ENCODE assay signal across 7 mouse cellular contexts in the genomic region with DNA sequence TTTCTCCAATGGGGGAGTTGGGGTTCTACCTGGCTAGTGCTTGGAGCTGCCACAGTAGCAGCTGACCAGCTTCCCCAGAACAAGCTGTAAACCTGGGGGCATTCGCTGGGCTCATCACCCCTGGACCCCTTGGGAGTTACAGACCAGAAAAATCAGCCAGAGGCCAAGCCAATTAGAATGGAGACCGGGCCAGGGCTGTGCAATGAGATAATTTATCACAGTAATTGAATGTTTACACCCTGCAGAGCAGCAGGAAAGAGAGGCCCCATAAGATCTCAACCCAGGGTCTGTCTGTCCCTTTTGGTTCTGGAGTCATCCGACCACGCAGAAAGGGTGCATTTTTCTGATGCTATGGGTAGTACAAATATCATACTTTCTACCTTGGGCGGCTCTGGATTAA. TPM values are rescaled to one million over a fixed set of nuclear protein-coding genes. Genes with fewer than 3 reads are reported as not detected.
DNase-seq lines count a peak whose midpoint lies in the region; ATAC-seq and TF ChIP-seq lines count a peak whose summit lies in the region.

No protein-coding gene starts in this region.

- no peaks in the 10 kb centered on the region for H3K36me3 ChIP-seq in lung, embryonic 15.5 days
- H3K36me3 ChIP-seq in embryonic facial prominence, embryonic 14.5 days (ENCODE audit: control insufficient read depth, insufficient read depth, low read length): no peaks in the 10 kb centered on the region
- no peaks in the 10 kb centered on the region for H3K36me3 ChIP-seq in limb, embryonic 11.5 days (ENCODE audit: control insufficient read depth, insufficient read depth, low read length)
- no peaks in the 10 kb centered on the region for H3K36me3 ChIP-seq in small intestine, adult 2 months (ENCODE audit: control insufficient read depth, insufficient read depth, low read length)

- peak overlapping the region; percentile 74 for H3K4me3 ChIP-seq in lung, embryonic 15.5 days
- peak overlapping the region; percentile 79 for H3K4me3 ChIP-seq in embryonic facial prominence, embryonic 14.5 days (ENCODE audit: low read depth, low read length)
- peak overlapping the region; percentile 72 for H3K4me3 ChIP-seq in limb, embryonic 11.5 days (ENCODE audit: low read depth, low read length)
- H3K4me3 ChIP-seq in small intestine, adult 2 months (ENCODE audit: low read depth, low read length): peak overlapping the region; percentile 64

- H3K4me2 ChIP-seq in lung, embryonic 15.5 days: peak overlapping the region; percentile 94
- peak overlapping the region; percentile 97 for H3K4me2 ChIP-seq in embryonic facial prominence, embryonic 14.5 days (ENCODE audit: low read depth, low read length)
- peak overlapping the region; percentile 99 for H3K4me2 ChIP-seq in limb, embryonic 11.5 days (ENCODE audit: low read depth, severe bottlenecking)

- no peak for TF ChIP-seq POLR2A in small intestine, adult 2 months (IDR thresholded peaks at IDR 0.05; ENCODE audit: low read depth, low read length)

- no peak overlapping the region for H3K27ac ChIP-seq in lung, embryonic 15.5 days
- no peak overlapping the region for H3K27ac ChIP-seq in embryonic facial prominence, embryonic 14.5 days (replicated peaks; ENCODE audit: low read depth, low read length)
- H3K27ac ChIP-seq in limb, embryonic 11.5 days (replicated peaks; ENCODE audit: low read depth, low read length): no peak overlapping the region
- H3K27ac ChIP-seq in small intestine, adult 2 months (ENCODE audit: insufficient read depth, low read depth, low read length): no peak overlapping the region

- DNase-seq in lung, postnatal 4 days: no peak
- DNase-seq in embryonic facial prominence, embryonic 14.5 days (ENCODE audit: low spot score): no peak
- no peak for DNase-seq in limb, embryonic 11.5 days (ENCODE audit: low spot score)
- DNase-seq in layer of hippocampus, adult 18-20 months (ENCODE audit: low spot score in 2 of 2): no peak

- H3K9me3 ChIP-seq in lung, embryonic 15.5 days: no peaks in the 10 kb centered on the region
- no peaks in the 10 kb centered on the region for H3K9me3 ChIP-seq in embryonic facial prominence, embryonic 14.5 days (ENCODE audit: control insufficient read depth, low read length)
- no peaks in the 10 kb centered on the region for H3K9me3 ChIP-seq in limb, embryonic 11.5 days (ENCODE audit: control insufficient read depth, low read length)

- no peaks in the 10 kb centered on the region for H3K27me3 ChIP-seq in lung, embryonic 15.5 days
- no peaks in the 10 kb centered on the region for H3K27me3 ChIP-seq in embryonic facial prominence, embryonic 14.5 days (replicated peaks; ENCODE audit: control insufficient read depth, insufficient read depth, low read length)
- no peaks in the 10 kb centered on the region for H3K27me3 ChIP-seq in limb, embryonic 11.5 days (ENCODE audit: control insufficient read depth, insufficient read depth, low read length)
- H3K27me3 ChIP-seq in small intestine, adult 2 months (ENCODE audit: control insufficient read depth, insufficient read depth, low read length): no peaks in the 10 kb centered on the region

- H3K4me1 ChIP-seq in lung, embryonic 15.5 days: peaks cover 74% of the 10 kb centered on the region
- H3K4me1 ChIP-seq in embryonic facial prominence, embryonic 14.5 days (ENCODE audit: control insufficient read depth, insufficient read depth, low read length): peaks cover 75% of the 10 kb centered on the region
- H3K4me1 ChIP-seq in limb, embryonic 11.5 days (ENCODE audit: control insufficient read depth, insufficient read depth, low read length): peaks cover 60% of the 10 kb centered on the region
- peaks cover 55% of the 10 kb centered on the region for H3K4me1 ChIP-seq in small intestine, adult 2 months (ENCODE audit: control insufficient read depth, insufficient read depth, insufficient read length, low read length)

- H3K9ac ChIP-seq in lung, embryonic 15.5 days: peak overlapping the region; percentile 86
- peak overlapping the region; percentile 92; the same call in 1 of the 2 replicates for H3K9ac ChIP-seq in embryonic facial prominence, embryonic 14.5 days (ENCODE audit: low read depth, low read length)
- H3K9ac ChIP-seq in limb, embryonic 11.5 days (ENCODE audit: low read length): peak overlapping the region; percentile 17; the same call in 1 of the 2 replicates

- no peak for ATAC-seq in lung, embryonic 15.5 days (ENCODE audit: borderline replicate concordance, extremely low read depth, low FRiP score, low TSS enrichment)
- no peak for ATAC-seq in embryonic facial prominence, embryonic 14.5 days (ENCODE audit: low read depth)
- no peak for ATAC-seq in limb, embryonic 11.5 days (ENCODE audit: insufficient number of reproducible peaks, low FRiP score, low TSS enrichment, low read depth)
- ATAC-seq in inflammation-experienced regulatory T-cells, adult 6 months: no peak

- 27% methylated on average over 5 of the region's 5 CpGs for WGBS in lung, embryonic 15.5 days
- WGBS in embryonic facial prominence, embryonic 14.5 days: 18% methylated on average over 5 of the region's 5 CpGs
- WGBS in limb, embryonic 11.5 days: 5% methylated on average over 5 of the region's 5 CpGs
- WGBS in small intestine, adult 2 months: 49% methylated on average over 5 of the region's 5 CpGs

- TF ChIP-seq CTCF in small intestine, adult 2 months (IDR thresholded peaks at IDR 0.05; ENCODE audit: extremely low read depth, insufficient read length, insufficient replicate concordance, low read depth, low read length): no peak

RNA-seq across cellular contexts. Expression of gene Elmsan1, which starts 26.9 kb away (rescaled TPM):
- 11.7 and 12.5 TPM in 2 replicates for polyA plus RNA-seq in lung, embryonic 15.5 days (2015; fragmentation: Nextera tagmentation; extraction: Ambion mirVana)
- polyA plus RNA-seq in embryonic facial prominence, embryonic 14.5 days (2014; fragmentation: Nextera tagmentation; extraction: Ambion mirVana): 9.4 and 9.8 TPM in 2 replicates
- 6.1 and 6.6 TPM in 2 replicates for polyA plus RNA-seq in limb, embryonic 11.5 days (2014; fragmentation: Nextera tagmentation; extraction: Ambion mirVana)
- 8.9 and 25.9 TPM in 2 replicates for polyA plus RNA-seq in small intestine, adult 2 months (2012; rRNA removed)
- 10 to 100 TPM; 26.9 to 31.3 TPM for total RNA-seq in layer of hippocampus, adult 18-20 months (2021)
- polyA plus RNA-seq in inflammation-experienced regulatory T-cells, adult 6 months (2017; shearing (Covaris generic)): 1 to 10 TPM; 3.9 to 9.5 (median 7.2) TPM

RNA-seq across cellular contexts. Expression of gene Pnma1, which starts 43.5 kb away (rescaled TPM):
- polyA plus RNA-seq in lung, embryonic 15.5 days (2015; fragmentation: Nextera tagmentation; extraction: Ambion mirVana): 1.8 TPM in 2 replicates
- 1.4 TPM in 2 replicates for polyA plus RNA-seq in embryonic facial prominence, embryonic 14.5 days (2014; fragmentation: Nextera tagmentation; extraction: Ambion mirVana)
- 0.70 and 0.99 TPM in 2 replicates for polyA plus RNA-seq in limb, embryonic 11.5 days (2014; fragmentation: Nextera tagmentation; extraction: Ambion mirVana)
- polyA plus RNA-seq in small intestine, adult 2 months (2012; rRNA removed): 0.10 and 0.33 TPM in 2 replicates
- total RNA-seq in layer of hippocampus, adult 18-20 months (2021): 1 to 10 TPM; 2.9 to 3.0 TPM
- polyA plus RNA-seq in inflammation-experienced regulatory T-cells, adult 6 months (2017; shearing (Covaris generic)): under 1 TPM in 2 of 3 experiments, not detected in 1; 0.40 to 0.44 TPM

Comparison
In these comparisons a context has a peak if more than half of its experiments do, and no peak if none do; other contexts are left out.
1. H3K9ac ChIP-seq: peak in every context shown above with its lines; median percentile 92 in embryonic facial prominence, embryonic 14.5 days; 86 in lung, embryonic 15.5 days; 17 in limb, embryonic 11.5 days.